Mouse (Mus musculus) neural tube, embryonic 15.5 days (tissue): ENCODE data around the gene Ubxn11. TPM values are rescaled to one million over a fixed set of nuclear protein-coding genes. Genes with fewer than 3 reads are reported as not detected.

ENCODE experiments used
- ATAC-seq: fragments of 200-750 bp; cut with Nextera tagmentation; 2 replicates; pipeline ENCODE4 v1.8.0; 2017; ENCODE audit warnings: mild to moderate bottlenecking, moderate TSS enrichment, moderate library complexity; ENCODE audit not compliant: low FRiP score
- H3K27ac ChIP-seq: fragments of 300-500 bp; sonication (generic); replicated peaks from 2 replicates; pipeline ENCODE4 v1.5.1; 2015; ENCODE audit warnings: mild to moderate bottlenecking, inconsistent platforms
- H3K27me3 ChIP-seq: fragments of 300-500 bp; sonication (generic); replicated peaks from 2 replicates; pipeline ENCODE4 v1.6.1; 2015; ENCODE audit warnings: inconsistent platforms
- H3K36me3 ChIP-seq: fragments of 300-500 bp; sonication (generic); 2 replicates; pipeline ENCODE4 v1.6.1; 2015; ENCODE audit warnings: inconsistent platforms
- H3K4me1 ChIP-seq: fragments of 300-500 bp; sonication (generic); 2 replicates; pipeline ENCODE4 v1.6.1; 2015; ENCODE audit warnings: inconsistent platforms
- H3K4me2 ChIP-seq: fragments of 300-500 bp; sonication (generic); 2 replicates; pipeline ENCODE4 v1.6.1; 2015; ENCODE audit warnings: inconsistent platforms, mild to moderate bottlenecking, moderate library complexity
- H3K4me3 ChIP-seq: fragments of 300-500 bp; sonication (generic); replicated peaks from 2 replicates; pipeline ENCODE4 v1.5.1; 2015; ENCODE audit warnings: mild to moderate bottlenecking, inconsistent platforms
- H3K9ac ChIP-seq: fragments of 300-500 bp; sonication (generic); replicated peaks from 2 replicates; pipeline ENCODE4 v1.6.1; 2015; ENCODE audit warnings: mild to moderate bottlenecking, inconsistent platforms
- H3K9me3 ChIP-seq: fragments of 300-500 bp; sonication (generic); replicated peaks from 2 replicates; pipeline ENCODE4 v1.6.1; 2016; ENCODE audit warnings: inconsistent platforms
- WGBS: fragments of 180-500 bp; shearing (Covaris S2); methylation state at CpG from one replicate; pipeline ENCODE4 v1.1.7; 2015; ENCODE audit warnings: mixed read lengths; 5-methylcytosine and 5-hydroxymethylcytosine counted together
- polyA plus RNA-seq: library from polyadenylated mRNA; unstranded; fragments of >200 nt; fragmentation: Nextera tagmentation; extraction: Ambion mirVana; gene quantifications from 2 replicates; pipeline ENCODE4 v1.2.1, GENCODE M21; 2015

Gene Ubxn11
- polyA plus RNA-seq = 16.2 and 19.4 TPM in 2 replicates

DNA sequence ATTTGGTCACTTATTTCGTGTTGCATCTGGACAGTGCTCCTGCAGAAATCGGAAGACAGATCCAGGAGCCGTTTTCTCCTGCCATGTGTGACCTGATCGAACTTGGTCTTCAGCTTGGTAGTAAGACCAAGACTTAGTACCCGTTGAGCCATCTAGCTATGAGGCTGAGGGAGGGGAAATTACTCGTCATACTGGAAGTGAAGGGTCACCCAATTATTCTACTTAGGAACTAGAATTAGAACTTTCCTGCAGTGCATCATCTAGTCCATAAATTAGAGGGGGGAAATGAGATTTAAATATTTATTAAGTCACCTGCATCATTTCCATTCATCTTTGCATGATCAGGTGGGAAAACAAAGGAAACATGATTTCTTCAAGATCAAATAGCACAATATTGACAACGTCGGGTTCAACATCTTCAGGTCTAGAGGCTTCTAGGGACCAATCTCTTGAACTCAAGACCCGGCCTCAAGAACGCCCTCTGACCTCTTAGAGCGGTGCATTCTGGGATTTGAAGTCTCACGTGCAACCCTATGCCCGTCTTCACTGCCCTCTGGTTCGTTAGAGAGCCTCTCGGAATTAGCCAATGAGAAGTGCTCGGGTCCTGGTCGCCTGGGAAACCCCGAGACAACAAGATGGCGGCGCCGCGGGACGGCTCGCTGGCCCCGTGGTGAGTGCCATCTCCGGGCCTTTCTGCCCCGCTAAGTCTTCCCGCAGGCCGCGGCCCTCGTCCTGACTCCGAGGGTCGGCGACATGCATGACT lies at the start of gene Ubxn11:
TSS of gene Ubxn11 (plus strand) at position 592 of the 763 bp plus-strand sequence.
- peak; percentile 97 for ATAC-seq
- 17% methylated on average over 34 of the region's 34 CpGs for WGBS
- Histone ChIP-seq H3K27ac (0 out of 2 replicates have a peak within 1 kb of the TSS, but pooled peaks have one; percentile 33), H3K9me3 (no peaks in the 10 kb centered on the region), H3K4me2 (peak within 1 kb of the TSS; percentile 74), H3K4me3 (peak within 1 kb of the TSS; percentile 91), H3K9ac (peak within 1 kb of the TSS; percentile 77), H3K36me3 (no peaks in the 10 kb centered on the region), H3K27me3 (no peaks in the 10 kb centered on the region), H3K4me1 (peaks cover 9% of the 10 kb centered on the region)

DNA sequence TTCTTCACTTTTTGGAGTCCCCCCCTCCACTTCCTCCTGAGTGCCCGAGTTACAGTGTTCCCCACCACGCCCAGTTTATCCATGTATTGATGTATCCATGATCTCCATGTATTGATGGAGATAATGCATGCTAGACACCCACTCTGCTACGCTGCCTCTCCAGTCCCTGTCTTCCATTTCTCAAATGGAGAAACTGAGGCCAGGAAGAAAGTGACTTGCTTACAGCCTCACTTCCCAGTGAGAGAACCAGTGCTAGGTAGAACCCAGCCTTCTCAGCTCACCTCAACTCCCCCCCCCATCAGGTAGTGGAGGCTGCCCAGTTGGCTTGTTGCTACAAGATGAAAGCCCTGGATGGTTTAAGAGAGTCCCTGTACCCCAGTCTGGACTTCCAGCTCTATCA lies 48.8 kb upstream of the Ubxn11 start, which contains the start of gene Zfp683:
TSS of gene Zfp683 (plus strand) at position 301 of the 400 bp plus-strand sequence.
- no peak for ATAC-seq
- H3K9ac ChIP-seq = no peak within 1 kb of the TSS
- no peak within 1 kb of the TSS for H3K4me2 ChIP-seq
- peaks cover 7% of the 10 kb centered on the region; the same call in 1 of the 2 replicates for H3K4me1 ChIP-seq
- WGBS = 94% methylated on average over 3 of the region's 3 CpGs
- no peaks in the 10 kb centered on the region for H3K36me3 ChIP-seq
- no peaks in the 10 kb centered on the region for H3K9me3 ChIP-seq
- no peak within 1 kb of the TSS for H3K4me3 ChIP-seq
- no peak within 1 kb of the TSS for H3K27ac ChIP-seq
- no peaks in the 10 kb centered on the region for H3K27me3 ChIP-seq

DNA sequence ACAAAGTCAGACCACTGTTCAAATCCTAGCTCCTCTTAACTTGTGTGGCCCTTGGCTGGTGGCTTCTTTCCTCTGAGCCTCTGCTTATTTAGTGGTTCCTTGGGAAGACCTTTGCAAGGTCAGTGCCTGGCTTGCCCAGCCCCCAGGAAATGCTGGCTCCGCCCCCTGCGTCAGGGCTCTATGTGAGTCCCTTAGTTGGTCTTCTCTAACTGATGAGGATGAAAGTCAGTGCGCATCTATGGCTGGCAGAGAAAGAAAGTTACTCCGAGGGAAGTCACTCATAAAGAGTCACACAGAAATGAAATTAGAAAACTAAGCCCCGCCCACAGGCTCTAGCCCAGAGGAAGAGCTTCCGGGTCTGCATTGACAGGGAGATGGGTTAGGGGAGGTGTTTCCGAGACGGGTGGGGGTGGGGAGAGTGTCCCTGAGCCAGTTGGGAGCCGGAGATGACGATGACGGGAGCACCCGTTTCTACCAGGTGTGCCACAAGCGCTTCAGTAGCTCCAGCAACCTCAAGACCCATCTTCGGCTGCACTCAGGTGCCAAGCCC lies 44.1 kb upstream of the Ubxn11 start:
- 38% methylated on average over 14 of the region's 14 CpGs for WGBS
- Histone ChIP-seq H3K9ac (no peak overlapping the region), H3K27me3 (peaks cover 10% of the 10 kb centered on the region), H3K4me3 (no peak overlapping the region), H3K4me1 (no peaks in the 10 kb centered on the region), H3K4me2 (peak overlapping the region; percentile 20; the same call in 1 of the 2 replicates), H3K9me3 (no peaks in the 10 kb centered on the region), H3K27ac (no peak overlapping the region), H3K36me3 (no peaks in the 10 kb centered on the region)
- no peak for ATAC-seq

DNA sequence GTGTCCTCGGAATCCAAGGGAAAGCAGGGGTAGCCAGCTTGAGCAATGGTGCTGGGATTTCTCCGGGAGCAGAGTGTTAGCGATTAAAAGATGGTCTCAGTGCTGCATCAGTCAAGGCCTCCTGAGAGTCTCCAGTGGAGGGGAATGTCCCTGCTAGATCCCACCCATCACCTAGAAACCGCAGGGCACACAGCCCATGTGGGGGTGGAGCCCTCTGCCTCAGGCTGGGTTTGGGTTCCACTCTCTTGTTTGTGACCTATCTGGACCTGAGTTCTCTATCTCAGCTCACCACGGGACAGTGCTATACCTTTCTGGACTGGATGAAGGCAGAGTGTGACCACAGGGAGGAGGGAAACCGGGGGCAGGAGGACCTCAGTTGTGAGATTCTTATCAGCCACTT lies 43.5 kb upstream of the Ubxn11 start:
- H3K9me3 ChIP-seq = no peaks in the 10 kb centered on the region
- ATAC-seq = no peak
- whole genome bisulfite sequencing = 87% methylated on average over 6 of the region's 6 CpGs
- no peaks in the 10 kb centered on the region for H3K4me1 ChIP-seq
- H3K27ac ChIP-seq = no peak overlapping the region
- H3K9ac ChIP-seq = no peak overlapping the region
- H3K4me2 ChIP-seq = peak overlapping the region; percentile 20; the same call in 1 of the 2 replicates
- no peaks in the 10 kb centered on the region for H3K36me3 ChIP-seq
- no peak overlapping the region for H3K4me3 ChIP-seq
- H3K27me3 ChIP-seq = peaks cover 12% of the 10 kb centered on the region

DNA sequence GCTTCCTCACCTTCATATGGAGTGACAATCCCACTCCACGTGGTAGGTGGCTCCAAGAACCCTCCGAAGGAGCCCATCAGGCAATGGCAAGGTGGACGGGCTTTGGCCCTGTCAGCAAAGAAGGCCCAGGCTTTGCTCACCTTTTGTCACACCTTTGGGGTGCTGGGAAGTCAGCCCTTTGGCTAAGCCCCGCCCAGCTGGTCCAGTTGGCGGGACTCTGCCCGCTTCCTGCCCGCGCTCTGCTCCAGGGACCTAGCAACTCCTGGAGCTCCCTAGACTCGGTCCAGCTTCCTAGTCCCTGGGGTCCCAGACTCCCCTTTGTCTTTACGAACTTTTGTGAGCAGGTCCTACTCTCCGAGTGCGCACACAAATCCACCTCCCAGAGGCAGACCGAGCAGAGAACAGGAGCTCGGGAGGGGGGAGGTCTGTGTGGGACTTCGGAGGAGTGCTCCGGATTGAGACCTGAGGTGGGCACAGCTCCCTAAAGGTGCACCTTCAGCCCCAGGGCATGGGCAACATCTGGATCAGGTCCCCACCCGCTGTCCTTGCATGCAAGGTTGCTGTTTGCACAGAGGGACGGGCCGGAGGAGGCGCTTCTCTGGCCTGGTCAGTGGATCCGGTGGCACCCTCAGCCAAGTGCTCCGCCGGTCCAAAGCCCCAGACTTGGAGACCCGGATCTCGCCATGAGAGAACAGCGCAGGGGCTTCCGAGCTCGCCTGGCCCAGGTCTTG lies 42.1 kb upstream of the Ubxn11 start, which contains the start of gene Crybg2:
TSS of gene Crybg2 (plus strand) at position 681 of the 731 bp plus-strand sequence.
- Histone ChIP-seq H3K9me3 (no peaks in the 10 kb centered on the region), H3K27ac (no peak within 1 kb of the TSS), H3K4me2 (no peak within 1 kb of the TSS), H3K9ac (no peak within 1 kb of the TSS), H3K4me3 (no peak within 1 kb of the TSS), H3K36me3 (no peaks in the 10 kb centered on the region), H3K4me1 (no peaks in the 10 kb centered on the region), H3K27me3 (peaks cover 15% of the 10 kb centered on the region)
- WGBS = 55% methylated on average over 28 of the region's 28 CpGs
- ATAC-seq = no peak

DNA sequence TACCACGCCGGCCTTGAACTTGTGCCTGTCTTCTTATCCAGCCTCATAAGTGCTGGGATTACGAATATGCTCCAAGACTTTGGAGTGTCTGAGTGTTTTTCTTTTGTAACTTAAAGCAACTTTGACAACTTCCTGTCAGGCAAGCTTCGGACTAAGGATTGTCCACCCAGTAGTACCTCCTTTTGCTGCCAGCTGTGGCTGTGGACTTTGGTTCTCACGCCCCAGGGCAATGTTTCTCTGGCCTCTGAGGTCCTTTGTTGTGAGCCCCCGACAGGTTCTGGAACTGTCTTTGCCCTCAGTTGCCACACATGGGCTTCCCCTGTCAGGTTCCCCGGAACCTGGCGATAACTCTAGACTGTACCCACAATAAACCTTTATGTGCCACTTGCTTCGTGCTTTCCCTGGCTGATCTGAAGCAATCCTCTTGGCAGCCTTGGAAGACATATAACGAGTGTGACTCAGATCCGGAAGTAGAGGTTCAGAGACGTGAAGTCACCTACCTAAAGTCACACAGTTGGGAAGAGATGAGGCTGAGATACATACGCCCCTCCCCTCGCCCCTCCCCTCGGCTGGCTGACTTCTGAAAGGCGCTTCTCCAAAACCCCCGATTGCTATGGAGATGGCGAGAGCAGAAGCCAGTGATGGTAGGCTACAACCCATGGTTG lies 41.1 kb upstream of the Ubxn11 start:
- H3K27me3 ChIP-seq = peaks cover 21% of the 10 kb centered on the region
- no peaks in the 10 kb centered on the region for H3K4me1 ChIP-seq
- H3K4me3 ChIP-seq = no peak overlapping the region
- H3K9ac ChIP-seq = no peak overlapping the region
- WGBS = 65% methylated on average over 18 of the region's 18 CpGs
- H3K9me3 ChIP-seq = no peaks in the 10 kb centered on the region
- no peak overlapping the region for H3K27ac ChIP-seq
- no peak overlapping the region for H3K4me2 ChIP-seq
- H3K36me3 ChIP-seq = no peaks in the 10 kb centered on the region
- ATAC-seq = no peak

DNA sequence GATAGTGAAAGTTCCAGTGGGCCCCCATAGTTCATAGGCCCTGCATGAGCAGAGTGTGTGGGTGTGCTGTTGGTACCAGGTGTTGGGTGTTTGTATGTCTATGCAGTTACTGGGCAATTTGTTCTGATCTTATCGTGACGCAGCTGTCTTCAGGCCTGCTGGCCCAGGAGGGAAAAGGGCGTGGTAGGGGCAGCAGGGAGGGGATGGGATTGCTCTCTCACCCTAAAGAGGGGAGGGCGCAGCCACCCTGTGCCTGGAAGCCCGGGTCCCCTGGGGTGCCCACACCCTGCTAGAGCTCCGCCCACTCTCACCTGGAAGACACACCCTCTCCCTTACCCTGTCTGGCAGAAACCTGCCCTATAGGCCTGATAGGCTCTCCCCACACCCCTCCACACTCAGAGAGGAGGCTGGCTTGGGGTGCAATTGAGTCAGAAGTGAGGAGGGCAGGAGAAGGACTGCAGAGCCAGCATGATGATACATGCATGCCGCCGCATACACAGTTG lies 40.4 kb upstream of the Ubxn11 start:
- no peak for ATAC-seq
- H3K27me3 ChIP-seq = peaks cover 28% of the 10 kb centered on the region
- H3K4me1 ChIP-seq = no peaks in the 10 kb centered on the region
- no peak overlapping the region for H3K9ac ChIP-seq
- H3K4me2 ChIP-seq = no peak overlapping the region
- no peaks in the 10 kb centered on the region for H3K9me3 ChIP-seq
- no peak overlapping the region for H3K27ac ChIP-seq
- H3K4me3 ChIP-seq = no peak overlapping the region
- 56% methylated on average over 8 of the region's 8 CpGs for WGBS
- H3K36me3 ChIP-seq = no peaks in the 10 kb centered on the region

DNA sequence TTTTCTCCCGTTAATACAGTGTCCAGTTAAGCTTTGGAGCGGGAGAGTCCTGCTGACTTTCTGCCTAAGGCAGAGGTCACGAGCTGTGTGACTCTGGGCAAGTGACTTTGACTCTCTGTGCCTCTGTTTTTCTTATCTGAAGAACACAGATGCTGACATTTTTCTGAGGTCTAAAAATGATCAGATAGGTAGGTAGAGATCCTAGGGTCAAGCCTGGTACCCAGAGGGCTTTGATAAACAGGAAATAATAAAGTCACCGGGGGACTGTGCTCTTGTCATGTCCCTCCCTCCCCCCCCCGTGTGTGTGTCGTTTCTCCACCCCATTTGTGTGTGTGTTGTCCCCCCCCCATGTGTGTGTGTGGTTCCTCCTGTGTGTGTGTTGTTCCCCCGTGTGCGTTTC lies 39.8 kb upstream of the Ubxn11 start:
- Histone ChIP-seq H3K4me1 (no peaks in the 10 kb centered on the region), H3K9ac (no peak overlapping the region), H3K27ac (no peak overlapping the region), H3K4me3 (no peak overlapping the region), H3K4me2 (no peak overlapping the region), H3K9me3 (no peaks in the 10 kb centered on the region), H3K36me3 (no peaks in the 10 kb centered on the region), H3K27me3 (peaks cover 28% of the 10 kb centered on the region)
- WGBS = 82% methylated on average over 8 of the region's 8 CpGs
- ATAC-seq = no peak

DNA sequence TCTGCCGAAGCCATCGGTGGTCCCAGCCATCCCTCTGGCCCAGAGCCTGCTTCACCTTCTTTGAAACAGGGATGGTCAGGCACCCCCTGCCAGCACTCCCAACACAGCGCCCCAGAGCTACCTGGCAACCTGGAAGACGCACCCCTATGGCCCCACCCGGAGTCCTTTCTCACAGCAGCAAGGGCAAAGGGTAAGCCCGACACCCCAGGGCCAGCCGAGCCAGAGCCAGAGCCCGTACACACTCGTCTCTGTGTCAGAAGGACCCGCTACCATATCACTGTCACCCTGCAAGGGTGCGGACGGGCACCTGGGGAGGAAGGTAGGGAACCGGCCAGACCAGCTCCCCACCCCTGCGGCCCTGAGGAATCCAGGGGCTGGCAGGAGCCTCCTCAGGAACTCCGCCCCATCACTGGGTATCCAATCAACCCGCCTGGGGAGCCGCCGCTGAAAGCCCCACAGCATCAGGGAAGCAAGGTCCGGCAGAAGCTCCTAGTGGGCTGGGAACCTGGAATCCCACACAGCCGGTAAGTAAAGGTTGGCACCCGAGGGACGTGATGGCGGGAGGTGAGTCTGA lies 36.9 kb upstream of the Ubxn11 start:
- Histone ChIP-seq H3K9ac (no peak overlapping the region), H3K4me2 (no peak overlapping the region), H3K4me3 (no peak overlapping the region), H3K27me3 (peaks cover 20% of the 10 kb centered on the region), H3K27ac (no peak overlapping the region), H3K36me3 (no peaks in the 10 kb centered on the region), H3K9me3 (no peaks in the 10 kb centered on the region), H3K4me1 (no peaks in the 10 kb centered on the region)
- WGBS = 28% methylated on average over 23 of the region's 23 CpGs
- ATAC-seq = no peak

DNA sequence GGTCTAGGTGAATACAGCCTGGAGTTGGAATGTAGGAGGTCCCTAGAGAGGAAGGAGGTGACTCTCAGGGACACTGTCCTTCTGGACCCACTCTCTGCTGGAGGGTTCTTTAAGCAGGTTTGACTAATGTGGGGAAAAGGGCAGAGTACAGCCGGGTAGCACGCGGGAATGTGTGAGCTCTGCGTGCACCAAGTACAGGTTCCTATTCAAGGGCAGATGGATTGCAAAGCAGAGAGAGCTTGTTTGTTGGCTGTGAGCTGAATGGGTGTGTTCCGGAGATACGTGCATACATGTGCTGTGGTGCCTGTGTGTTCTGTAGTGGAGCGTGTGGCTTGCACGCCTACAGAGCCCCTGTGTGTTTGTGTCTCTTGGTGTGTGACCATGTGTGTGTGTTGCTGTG lies 35.0 kb upstream of the Ubxn11 start:
- H3K9me3 ChIP-seq = no peaks in the 10 kb centered on the region
- WGBS = 92% methylated on average over 8 of the region's 8 CpGs
- H3K4me2 ChIP-seq = no peak overlapping the region
- H3K36me3 ChIP-seq = no peaks in the 10 kb centered on the region
- H3K9ac ChIP-seq = no peak overlapping the region
- H3K4me3 ChIP-seq = no peak overlapping the region
- peaks cover 18% of the 10 kb centered on the region for H3K27me3 ChIP-seq
- no peaks in the 10 kb centered on the region for H3K4me1 ChIP-seq
- H3K27ac ChIP-seq = no peak overlapping the region
- ATAC-seq = no peak
